Mouse (Mus musculus) midbrain, embryonic 16.5 days (tissue): ENCODE measurements at regions not wholly inside any gene's neighbourhood (a gene's known extent, or its start where the extent isn't known, plus 50 kb on each side); places are given as distances from the start of the nearest gene placed in this dataset.

Experiments used
- ATAC-seq: fragments of 200-750 bp; cut with Nextera tagmentation; 2 replicates; pipeline ENCODE4 v1.8.0; 2017; ENCODE audit warnings: moderate TSS enrichment
- H3K27ac ChIP-seq: fragments of 300-500 bp; sonication (generic); 2 replicates; pipeline ENCODE4 v1.5.1; 2014; ENCODE audit warnings: mild to moderate bottlenecking, low read length, mixed read lengths
- H3K27me3 ChIP-seq: fragments of 300-500 bp; sonication (generic); 2 replicates; pipeline ENCODE4 v1.6.1; 2014; ENCODE audit warnings: low read depth, low read length, mixed read lengths; ENCODE audit not compliant: control insufficient read depth, insufficient read depth
- H3K36me3 ChIP-seq: fragments of 300-500 bp; sonication (generic); 2 replicates; pipeline ENCODE4 v1.6.1; 2014; ENCODE audit warnings: mild to moderate bottlenecking, low read length, moderate library complexity, mixed read lengths; ENCODE audit not compliant: control insufficient read depth, insufficient read depth
- H3K4me1 ChIP-seq: fragments of 300-500 bp; sonication (generic); 2 replicates; pipeline ENCODE4 v1.6.1; 2014; ENCODE audit warnings: mild to moderate bottlenecking, low read length, mixed read lengths; ENCODE audit not compliant: control insufficient read depth, insufficient read depth
- H3K4me2 ChIP-seq: fragments of 300-500 bp; sonication (generic); 2 replicates; pipeline ENCODE4 v1.6.1; 2014; ENCODE audit warnings: mild to moderate bottlenecking, low read length, mixed read lengths
- H3K4me3 ChIP-seq: fragments of 300-500 bp; sonication (generic); 2 replicates; pipeline ENCODE4 v1.5.1; 2014; ENCODE audit warnings: low read depth, mild to moderate bottlenecking, low read length, moderate library complexity, mixed read lengths
- H3K9ac ChIP-seq: fragments of 300-500 bp; sonication (generic); 2 replicates; pipeline ENCODE4 v1.6.1; 2014; ENCODE audit warnings: low read depth, low read length, mixed read lengths
- H3K9me3 ChIP-seq: fragments of 300-500 bp; sonication (generic); replicated peaks from 2 replicates; pipeline ENCODE4 v1.6.1; 2014; ENCODE audit warnings: mild to moderate bottlenecking, low read length, mixed read lengths; ENCODE audit not compliant: control insufficient read depth, poor library complexity, severe bottlenecking
- WGBS: fragments of 180-500 bp; shearing (Covaris S2); extraction: QIAGEN DNeasy Blood & Tissue Kit; methylation state at CpG from one replicate; pipeline ENCODE4 v1.1.7; 2014; 5-methylcytosine and 5-hydroxymethylcytosine counted together

DNA sequence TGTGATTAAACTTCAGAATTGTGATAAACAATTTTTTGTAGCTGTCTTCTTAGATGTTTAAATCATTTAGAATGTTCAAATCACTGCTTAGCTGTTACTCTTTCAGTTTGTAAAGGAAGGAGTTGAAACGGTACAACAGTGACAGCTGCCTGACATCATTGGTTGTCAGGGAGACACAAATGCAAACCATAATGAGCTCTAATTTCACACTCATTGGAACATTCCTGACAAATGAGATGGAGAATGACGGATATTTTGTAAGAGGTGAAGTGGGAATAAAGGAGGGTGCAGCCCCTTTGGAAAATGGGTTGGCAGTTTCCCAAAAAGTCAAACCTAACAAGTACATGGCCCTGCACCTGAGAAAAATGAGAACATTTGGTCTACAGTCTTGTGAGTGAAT lies 62.5 kb downstream of the Rad51ap2 start:
- no peaks in the 10 kb centered on the region for H3K4me1 ChIP-seq
- H3K4me2 ChIP-seq = no peak overlapping the region
- WGBS = 31% methylated on average over 2 of the region's 2 CpGs
- no peak overlapping the region for H3K27ac ChIP-seq
- peak; percentile 54; the same call in 1 of the 2 replicates for ATAC-seq
- H3K27me3 ChIP-seq = no peaks in the 10 kb centered on the region
- no peaks in the 10 kb centered on the region for H3K36me3 ChIP-seq
- no peaks in the 10 kb centered on the region for H3K9me3 ChIP-seq
- no peak overlapping the region for H3K9ac ChIP-seq
- no peak overlapping the region for H3K4me3 ChIP-seq

GRCm38 (mm10) chr12:11562891-11563290 lies 107.0 kb downstream of the Rad51ap2 start:
- no peak overlapping the region for H3K4me2 ChIP-seq
- ATAC-seq = no peak
- H3K9ac ChIP-seq = no peak overlapping the region

GRCm38 (mm10) chr12:11570160-11570559 lies 114.3 kb downstream of the Rad51ap2 start:
- 98% methylated on average over 1 of the region's 1 CpGs for WGBS
- no peak for ATAC-seq

More at GRCm38 (mm10) chr12:11562891-11563290, 107.0 kb downstream of the Rad51ap2 start:
- Histone ChIP-seq H3K27ac (no peak overlapping the region), H3K4me3 (no peak overlapping the region), H3K36me3 (no peaks in the 10 kb centered on the region), H3K4me1 (no peaks in the 10 kb centered on the region), H3K9me3 (no peaks in the 10 kb centered on the region), H3K27me3 (no peaks in the 10 kb centered on the region)
- WGBS = 84% methylated on average over 6 of the region's 6 CpGs

GRCm38 (mm10) chr12:11603946-11604345 lies 148.1 kb downstream of the Rad51ap2 start:
- WGBS = 78% methylated on average over 2 of the region's 2 CpGs
- Histone ChIP-seq H3K4me1 (no peaks in the 10 kb centered on the region), H3K27me3 (no peaks in the 10 kb centered on the region), H3K9me3 (no peaks in the 10 kb centered on the region), H3K9ac (no peak overlapping the region), H3K36me3 (no peaks in the 10 kb centered on the region), H3K4me2 (no peak overlapping the region), H3K4me3 (no peak overlapping the region), H3K27ac (no peak overlapping the region)
- no peak for ATAC-seq

More at GRCm38 (mm10) chr12:11570160-11570559, 114.3 kb downstream of the Rad51ap2 start:
- Histone ChIP-seq H3K27ac (no peak overlapping the region), H3K27me3 (no peaks in the 10 kb centered on the region), H3K4me2 (no peak overlapping the region), H3K9ac (no peak overlapping the region), H3K4me1 (no peaks in the 10 kb centered on the region), H3K4me3 (no peak overlapping the region), H3K36me3 (no peaks in the 10 kb centered on the region), H3K9me3 (no peaks in the 10 kb centered on the region)

DNA sequence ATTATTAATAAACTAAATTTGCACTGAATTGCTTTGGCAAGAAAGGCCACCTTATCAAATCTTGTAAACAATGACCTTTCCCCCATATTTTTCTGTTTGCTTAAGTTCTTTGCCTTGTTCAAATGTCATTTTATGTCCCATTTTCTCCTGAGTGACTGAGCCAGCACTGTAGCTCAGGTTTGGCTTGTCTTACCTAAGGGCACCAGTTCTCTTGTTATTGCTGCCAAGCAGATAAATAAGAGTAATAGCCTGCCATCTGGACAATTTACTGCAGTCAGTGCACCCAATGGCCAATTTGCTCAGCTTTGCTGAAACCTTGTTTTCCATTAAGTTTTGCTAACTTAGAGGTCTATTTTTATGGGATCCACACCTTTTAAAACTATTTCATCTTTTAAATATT lies 152.9 kb downstream of the Rad51ap2 start:
- no peaks in the 10 kb centered on the region for H3K9me3 ChIP-seq
- no peak overlapping the region for H3K9ac ChIP-seq
- H3K27me3 ChIP-seq = no peaks in the 10 kb centered on the region
- no peak overlapping the region for H3K4me3 ChIP-seq
- ATAC-seq = no peak
- no peaks in the 10 kb centered on the region for H3K4me1 ChIP-seq
- no peak overlapping the region for H3K27ac ChIP-seq
- H3K36me3 ChIP-seq = no peaks in the 10 kb centered on the region
- no peak overlapping the region for H3K4me2 ChIP-seq

GRCm38 (mm10) chr12:11611656-11612055 lies 155.8 kb downstream of the Rad51ap2 start:
- no peaks in the 10 kb centered on the region for H3K9me3 ChIP-seq
- H3K4me3 ChIP-seq = no peak overlapping the region
- H3K27me3 ChIP-seq = no peaks in the 10 kb centered on the region
- no peak overlapping the region for H3K4me2 ChIP-seq
- H3K9ac ChIP-seq = no peak overlapping the region
- H3K36me3 ChIP-seq = no peaks in the 10 kb centered on the region
- ATAC-seq = no peak
- WGBS = 91% methylated on average over 2 of the region's 2 CpGs
- H3K27ac ChIP-seq = no peak overlapping the region
- H3K4me1 ChIP-seq = no peaks in the 10 kb centered on the region

DNA sequence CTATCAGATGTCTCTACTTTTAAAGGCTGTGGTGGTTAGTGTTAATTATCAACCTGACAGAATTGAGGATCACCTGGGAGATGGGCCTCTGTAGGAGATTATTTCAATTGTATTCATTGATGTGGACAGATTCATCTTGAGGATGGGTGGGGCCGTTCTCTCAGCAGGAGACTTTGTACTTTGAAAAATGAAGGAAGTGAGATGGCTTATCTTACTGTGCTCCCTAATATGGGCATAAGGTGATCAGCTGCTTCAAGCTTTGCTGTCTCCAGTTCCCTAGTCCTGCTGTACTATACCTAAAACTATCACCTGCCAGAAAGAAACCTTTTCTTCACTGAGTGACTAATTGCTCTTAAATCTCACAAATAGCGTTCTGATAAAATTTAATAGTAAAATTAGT lies 159.4 kb downstream of the Rad51ap2 start:
- H3K27ac ChIP-seq = no peak overlapping the region
- 78% methylated on average over 2 of the region's 2 CpGs for WGBS
- H3K4me3 ChIP-seq = no peak overlapping the region
- no peaks in the 10 kb centered on the region for H3K4me1 ChIP-seq
- ATAC-seq = no peak
- no peaks in the 10 kb centered on the region for H3K9me3 ChIP-seq
- H3K27me3 ChIP-seq = no peaks in the 10 kb centered on the region
- H3K9ac ChIP-seq = no peak overlapping the region
- H3K4me2 ChIP-seq = no peak overlapping the region
- H3K36me3 ChIP-seq = no peaks in the 10 kb centered on the region

- Histone ChIP-seq H3K4me1 (no peaks in the 10 kb centered on the region), H3K36me3 (no peaks in the 10 kb centered on the region), H3K27me3 (no peaks in the 10 kb centered on the region), H3K9ac (no peak overlapping the region), H3K4me3 (no peak overlapping the region), H3K9me3 (no peaks in the 10 kb centered on the region), H3K4me2 (no peak overlapping the region), H3K27ac (no peak overlapping the region)
- WGBS = 78% methylated on average over 1 of the region's 1 CpGs
- no peak for ATAC-seq
These were observed 167.7 kb downstream of the Rad51ap2 start for GRCm38 (mm10) chr12:11623561-11623960.

GRCm38 (mm10) chr12:11630178-11630577 lies 174.3 kb downstream of the Rad51ap2 start:
- Histone ChIP-seq H3K4me3 (no peak overlapping the region), H3K27ac (no peak overlapping the region), H3K27me3 (no peaks in the 10 kb centered on the region), H3K9me3 (no peaks in the 10 kb centered on the region), H3K9ac (no peak overlapping the region), H3K4me1 (no peaks in the 10 kb centered on the region), H3K36me3 (no peaks in the 10 kb centered on the region), H3K4me2 (no peak overlapping the region)
- 73% methylated on average over 1 of the region's 1 CpGs for WGBS
- ATAC-seq = no peak

DNA sequence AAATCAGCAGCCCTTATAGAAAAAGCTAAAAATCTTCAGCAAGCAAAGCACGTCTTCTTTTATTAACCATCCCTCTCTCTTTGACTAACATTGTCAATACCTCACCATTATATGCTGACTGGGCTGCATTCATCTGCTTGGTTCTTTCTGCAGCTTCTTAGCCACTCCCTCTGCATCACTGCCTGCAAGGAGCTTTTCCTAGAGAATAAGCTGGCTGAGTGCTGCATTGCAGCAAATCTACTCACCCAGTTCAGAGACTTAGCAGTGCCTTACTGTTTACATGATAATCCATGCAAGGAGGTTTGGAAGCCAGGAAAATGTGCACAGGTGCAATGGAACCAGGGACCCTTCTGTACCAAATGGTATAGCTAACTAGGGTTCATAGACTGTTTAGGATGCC lies 175.9 kb downstream of the Rad51ap2 start:
- ATAC-seq = no peak
- Histone ChIP-seq H3K36me3 (no peaks in the 10 kb centered on the region), H3K27me3 (no peaks in the 10 kb centered on the region), H3K9ac (no peak overlapping the region), H3K27ac (no peak overlapping the region), H3K9me3 (no peaks in the 10 kb centered on the region), H3K4me3 (no peak overlapping the region), H3K4me1 (no peaks in the 10 kb centered on the region), H3K4me2 (no peak overlapping the region)
- 60% methylated on average over 1 of the region's 1 CpGs for WGBS
